Mouse (Mus musculus) lung, postnatal 0 days (tissue): ENCODE data around the gene Akap1.

Source experiments
- CTCF ChIP-seq: IDR thresholded peaks from 2 replicates; pipeline ENCODE4 v1.5.1; 2016; ENCODE audit warnings: antibody characterized with exemption, mild to moderate bottlenecking
- EP300 ChIP-seq: IDR thresholded peaks from 2 replicates; pipeline ENCODE4 v1.6.1; 2016; ENCODE audit warnings: antibody characterized with exemption, mild to moderate bottlenecking, control low read depth

DNA sequence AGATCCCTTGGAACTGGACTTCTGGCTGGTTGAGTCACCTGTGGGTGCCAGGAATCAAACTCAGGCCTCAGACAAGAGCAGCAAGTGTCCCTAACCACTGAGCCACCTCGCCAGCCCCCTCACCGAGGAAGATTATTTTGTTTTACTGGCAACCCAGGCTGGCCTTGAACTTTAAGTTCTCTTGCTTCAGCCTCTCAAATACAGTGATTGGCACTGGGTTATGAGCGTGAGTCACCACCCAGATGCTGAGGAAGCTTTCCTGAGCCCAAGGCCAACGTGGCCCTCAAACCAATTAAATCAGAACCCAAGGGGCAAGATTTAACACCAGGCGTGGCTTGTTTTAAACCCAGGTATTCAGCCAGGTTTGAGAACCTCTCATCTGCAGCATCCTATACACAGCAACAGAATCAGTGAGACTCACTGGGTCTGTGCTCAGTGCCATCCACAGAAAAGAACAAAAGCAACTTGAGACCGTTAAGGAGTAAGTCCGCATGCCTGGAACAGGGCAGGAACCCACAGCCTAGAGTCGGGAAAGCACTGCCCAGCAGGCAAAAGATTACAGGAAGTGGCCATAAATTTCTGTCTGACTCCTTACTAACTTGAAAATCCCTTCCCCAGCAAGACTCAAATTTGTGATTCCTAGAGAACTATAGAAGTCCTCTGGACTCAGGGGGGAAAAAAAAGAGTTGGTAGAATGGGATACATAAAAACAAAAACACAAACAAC is 16.9 kb downstream of the Akap1 start:
- TF ChIP-seq CTCF (no peak), EP300 (no peak)
